Mouse (Mus musculus) ES-E14 (cell line): ENCODE data around the gene Dscam. TPM values are rescaled to one million over a fixed set of nuclear protein-coding genes. Genes with fewer than 3 reads are reported as not detected.

ENCODE experiments used
- DNase-seq: peaks from one replicate; pipeline ENCODE4 v3.0.0-alpha.2; 2013; ENCODE audit warnings: low read depth, low spot score
- H3K27ac ChIP-seq: 2 replicates; pipeline ENCODE4 v1.5.1; 2012; ENCODE audit warnings: low read depth, mild to moderate bottlenecking, low read length, moderate library complexity, mixed read lengths; ENCODE audit not compliant: poor library complexity, insufficient read depth, severe bottlenecking
- H3K36me3 ChIP-seq: 2 replicates; pipeline ENCODE4 v1.6.1; 2012; ENCODE audit warnings: mild to moderate bottlenecking, low read length, moderate library complexity, mixed read lengths; ENCODE audit not compliant: control insufficient read depth, poor library complexity, insufficient read depth, severe bottlenecking
- H3K4me1 ChIP-seq, 2 experiments: fragments of 150-350 bp in 1 of 2; sonication (generic) in 1 of 2; 2 replicates each; pipeline ENCODE4 v1.6.1; 2012; ENCODE audit warnings: low read length in 2 of 2, mild to moderate bottlenecking in 1 of 2, mixed read lengths in 1 of 2; ENCODE audit not compliant: control insufficient read depth in 2 of 2, insufficient read depth in 2 of 2, poor library complexity in 1 of 2
- H3K4me3 ChIP-seq, 2 experiments: fragments of 150-350 bp in 1 of 2; sonication (generic) in 1 of 2; 2 replicates each; pipeline ENCODE4 v1.5.1; 2012; ENCODE audit warnings: low read length in 2 of 2, low read depth in 1 of 2, mild to moderate bottlenecking in 1 of 2, mixed read lengths in 1 of 2; ENCODE audit not compliant: insufficient read depth in 1 of 2, poor library complexity in 1 of 2, severe bottlenecking in 1 of 2
- H3K9ac ChIP-seq: 2 replicates; pipeline ENCODE4 v1.6.1; 2012; ENCODE audit warnings: low read depth, mild to moderate bottlenecking, low read length, mixed read lengths; ENCODE audit not compliant: poor library complexity, insufficient read depth, severe bottlenecking
- H3K9me3 ChIP-seq: fragments of 150-350 bp; sonication (generic); 2 replicates; pipeline ENCODE4 v1.6.1; 2012; ENCODE audit warnings: low read depth, mild to moderate bottlenecking, low read length; ENCODE audit not compliant: control insufficient read depth, insufficient read depth
- CHD2 ChIP-seq: IDR thresholded peaks from 2 replicates; pipeline ENCODE4 v1.6.1; 2014; ENCODE audit warnings: mild to moderate bottlenecking, low read depth, low read length, inconsistent platforms
- HCFC1 ChIP-seq: IDR thresholded peaks from 2 replicates; pipeline ENCODE4 v1.6.1; 2012; ENCODE audit warnings: low read length, inconsistent platforms, borderline replicate concordance; ENCODE audit not compliant: insufficient read depth
- MAFK ChIP-seq: IDR thresholded peaks from 2 replicates; pipeline ENCODE4 v1.6.1; 2014; ENCODE audit warnings: mild to moderate bottlenecking, low read depth, low read length, inconsistent platforms; ENCODE audit not compliant: insufficient read depth
- ZC3H11A ChIP-seq: IDR thresholded peaks from 2 replicates; pipeline ENCODE4 v1.6.1; 2012; ENCODE audit warnings: low read depth, mild to moderate bottlenecking, inconsistent platforms, low read length, borderline replicate concordance
- ZNF384 ChIP-seq: IDR thresholded peaks from 2 replicates; pipeline ENCODE4 v1.6.1; 2012; ENCODE audit warnings: low read depth, low read length, inconsistent platforms
- in situ Hi-C, 2 experiments: fragments of 600-800 bp; cut with MboI; formaldehyde crosslinking; loops; one replicate each; pipeline ENCODE4 v1.15.1; 2025; ENCODE audit warnings: low sequenced_read_pairs in 2 of 2, inconsistent platforms in 1 of 2; ENCODE audit not compliant: unreplicated experiment in 2 of 2
- total RNA-seq: library from RNA; depleted of rRNA; stranded (reverse); fragments of 300-350 nt; gene quantifications from 2 replicates; pipeline ENCODE4 v1.2.3, GENCODE M21; 2012

Gene Dscam
- total RNA-seq, 1 experiment: 0.04 TPM

DNA sequence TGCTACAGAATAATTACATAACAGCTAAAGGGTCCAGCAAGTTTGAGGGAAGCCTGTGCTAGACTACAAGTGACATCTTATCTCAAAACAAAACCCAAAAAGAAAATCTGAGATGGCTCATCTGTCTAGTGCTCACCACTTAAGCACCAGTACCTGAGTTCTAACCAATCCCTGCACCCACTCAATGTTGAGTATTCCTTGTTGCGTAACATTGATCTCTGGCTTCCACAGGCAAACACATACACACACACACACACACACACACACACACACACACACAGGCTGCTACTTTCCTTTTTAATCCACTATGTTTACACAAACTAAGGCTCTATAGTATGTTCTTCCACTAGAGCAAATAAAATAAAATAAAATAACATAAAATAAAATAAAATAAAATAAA is 96.7 kb downstream of the Dscam start:
- Histone ChIP-seq H3K4me3 (no peak overlapping the region), H3K4me1 (no peaks in the 10 kb centered on the region), H3K36me3 (no peaks in the 10 kb centered on the region), H3K27ac (no peak overlapping the region), H3K9me3 (no peaks in the 10 kb centered on the region), H3K9ac (no peak overlapping the region)
- TF ChIP-seq CHD2 (no peak), ZNF384 (no peak), HCFC1 (no peak), MAFK (no peak), ZC3H11A (no peak)
- in situ Hi-C loops: no loop called here
- no peak for DNase-seq

DNA sequence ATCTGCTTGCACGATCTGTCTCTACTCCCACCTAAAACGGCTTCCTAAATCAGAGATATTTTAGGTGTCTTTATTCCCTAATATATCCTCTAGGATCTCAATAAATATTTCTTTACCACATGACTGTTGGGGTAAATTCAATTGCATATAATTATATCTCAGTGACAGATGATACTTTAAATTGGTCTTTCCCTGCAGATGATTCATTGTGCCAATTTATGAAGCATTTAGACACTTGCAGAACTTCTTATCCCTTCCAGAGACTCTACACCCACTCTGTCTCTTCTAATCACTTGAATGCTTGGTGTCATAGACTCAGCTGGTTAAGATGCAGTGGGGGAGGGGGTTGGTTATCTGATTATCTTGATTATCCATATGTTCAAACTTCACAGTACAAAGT is 97.9 kb downstream of the Dscam start:
- in situ Hi-C loops: no loop called here
- H3K9ac ChIP-seq: no peak overlapping the region
- H3K9me3 ChIP-seq: no peaks in the 10 kb centered on the region
- H3K27ac ChIP-seq: no peak overlapping the region
- H3K4me3 ChIP-seq: no peak overlapping the region
- no peaks in the 10 kb centered on the region for H3K4me1 ChIP-seq
- DNase-seq: no peak
- TF ChIP-seq ZC3H11A: no peak
- no peak for TF ChIP-seq CHD2
- no peak for TF ChIP-seq HCFC1
- no peak for TF ChIP-seq ZNF384
- no peak for TF ChIP-seq MAFK
- H3K36me3 ChIP-seq: no peaks in the 10 kb centered on the region

DNA sequence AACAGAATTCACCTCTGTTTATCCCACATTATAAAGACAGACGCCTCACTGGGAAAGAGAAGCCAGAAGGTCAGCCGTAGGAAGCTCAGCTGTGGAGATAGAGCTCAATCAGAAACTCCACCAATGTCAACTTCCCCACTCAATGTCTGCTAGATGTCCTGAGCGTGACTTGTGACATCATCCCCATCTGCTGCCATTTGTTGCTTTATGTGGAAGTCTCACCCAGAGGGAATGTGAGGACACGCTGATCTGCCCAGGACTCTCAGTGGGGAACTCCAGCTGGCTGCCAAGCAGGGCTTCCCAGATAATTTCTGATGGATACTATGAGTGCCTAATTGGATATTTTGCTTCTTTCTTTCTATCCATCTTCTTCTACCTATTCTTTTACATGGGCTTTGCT is 103.7 kb downstream of the Dscam start:
- Histone ChIP-seq H3K4me3 (no peak overlapping the region), H3K9me3 (no peaks in the 10 kb centered on the region), H3K9ac (no peak overlapping the region), H3K4me1 (no peaks in the 10 kb centered on the region), H3K36me3 (no peaks in the 10 kb centered on the region), H3K27ac (no peak overlapping the region)
- no peak for TF ChIP-seq CHD2
- no peak for TF ChIP-seq ZC3H11A
- no peak for TF ChIP-seq MAFK
- no peak for TF ChIP-seq HCFC1
- TF ChIP-seq ZNF384: no peak
- DNase-seq: no peak
- in situ Hi-C loops: no loop called here

DNA sequence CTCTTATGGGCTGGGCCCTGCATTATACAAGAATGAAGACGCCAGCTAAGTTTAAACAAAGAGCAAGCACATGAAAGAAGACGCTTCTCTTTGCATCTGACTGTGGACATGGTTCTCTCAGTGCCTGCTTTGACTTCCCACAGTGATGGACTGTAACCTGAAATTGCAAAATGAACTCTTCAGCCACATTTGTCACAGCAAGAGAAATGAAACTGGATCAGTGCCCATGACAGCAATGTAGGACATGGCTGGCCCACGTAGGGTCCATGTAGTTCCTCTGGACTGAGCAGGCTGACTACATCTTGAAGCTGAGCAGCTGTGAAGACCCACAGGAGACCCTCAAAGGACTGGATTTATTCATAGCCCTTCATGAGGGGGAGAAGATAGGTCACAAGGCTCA is 108.3 kb downstream of the Dscam start:
- 0 out of 4 replicates have a peak, but pooled peaks cover 0 to 2% of the 10 kb centered on the region in 2 experiments for H3K4me1 ChIP-seq
- H3K27ac ChIP-seq: no peak overlapping the region
- in situ Hi-C loops: no loop called here
- no peak overlapping the region for H3K4me3 ChIP-seq
- no peak for TF ChIP-seq ZC3H11A
- no peak for TF ChIP-seq MAFK
- no peak for TF ChIP-seq CHD2
- no peak for TF ChIP-seq ZNF384
- no peak for TF ChIP-seq HCFC1
- DNase-seq: no peak
- H3K9me3 ChIP-seq: no peaks in the 10 kb centered on the region
- H3K36me3 ChIP-seq: no peaks in the 10 kb centered on the region
- no peak overlapping the region for H3K9ac ChIP-seq

DNA sequence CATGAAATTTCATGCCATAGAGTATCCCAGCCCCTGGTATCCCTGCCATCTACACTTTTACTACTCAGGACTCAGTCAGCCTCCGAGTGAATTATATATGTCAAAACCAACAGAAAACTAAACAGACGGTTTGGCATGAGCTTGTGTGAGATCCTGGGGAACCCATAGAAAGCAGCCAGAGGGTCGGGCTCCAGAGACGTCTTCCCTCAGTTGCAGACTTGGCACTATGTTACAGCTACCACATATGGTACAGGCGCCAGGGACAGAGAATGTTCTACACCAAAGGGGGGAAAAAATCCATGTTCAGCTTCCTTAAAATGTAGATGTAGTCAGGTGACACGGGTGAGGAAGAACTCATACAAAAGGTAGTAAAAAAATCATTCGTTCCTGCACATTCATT is 109.2 kb downstream of the Dscam start:
- Histone ChIP-seq H3K36me3 (no peaks in the 10 kb centered on the region), H3K4me1 (0 out of 4 replicates have a peak, but pooled peaks cover 0 to 2% of the 10 kb centered on the region in 2 experiments), H3K9me3 (no peaks in the 10 kb centered on the region), H3K9ac (no peak overlapping the region), H3K4me3 (no peak overlapping the region), H3K27ac (no peak overlapping the region)
- TF ChIP-seq ZC3H11A: no peak
- TF ChIP-seq CHD2: no peak
- no peak for TF ChIP-seq MAFK
- no peak for TF ChIP-seq ZNF384
- TF ChIP-seq HCFC1: no peak
- in situ Hi-C loops: no loop called here
- no peak for DNase-seq
